Mouse (Mus musculus) G1E (cell line): ENCODE data around the gene Lrtm1. TPM values are rescaled to one million over a fixed set of nuclear protein-coding genes. Genes with fewer than 3 reads are reported as not detected.

ENCODE experiments used
- ATAC-seq: 2 replicates; pipeline ENCODE4 v1.8.0; 2016; ENCODE audit warnings: mild to moderate bottlenecking; ENCODE audit not compliant: insufficient number of reproducible peaks, poor library complexity, low FRiP score, severe bottlenecking; ENCODE audit errors: extremely low read depth
- DNase-seq: peaks from one replicate; pipeline ENCODE4 v3.0.0; 2012; ENCODE audit warnings: low spot score
- H3K27me3 ChIP-seq: 2 replicates; pipeline ENCODE4 v1.6.1; 2012; ENCODE audit warnings: mild to moderate bottlenecking, low read length, inconsistent platforms; ENCODE audit not compliant: insufficient read depth
- H3K36me3 ChIP-seq: replicated peaks from 2 replicates; pipeline ENCODE3; 2012; ENCODE audit warnings: mild to moderate bottlenecking, inconsistent platforms
- H3K4me1 ChIP-seq: 2 replicates; pipeline ENCODE4 v1.6.1; 2012; ENCODE audit warnings: low read depth, low read length, inconsistent platforms, mixed read lengths; ENCODE audit not compliant: insufficient read depth
- H3K4me3 ChIP-seq: 2 replicates; pipeline ENCODE4 v1.5.1; 2012; ENCODE audit warnings: low read depth, mild to moderate bottlenecking, inconsistent platforms, low read length, moderate library complexity, mixed read lengths
- H3K9me3 ChIP-seq: replicated peaks from 2 replicates; pipeline ENCODE4 v1.6.1; 2012; ENCODE audit warnings: inconsistent platforms
- CTCF ChIP-seq: IDR thresholded peaks from 2 replicates; pipeline ENCODE4 v1.5.1; 2012; ENCODE audit warnings: low read depth, low read length, inconsistent platforms, mixed read lengths
- GATA1 ChIP-seq: IDR thresholded peaks from 2 replicates; pipeline ENCODE4 v1.6.1; 2012; ENCODE audit warnings: borderline replicate concordance, low read length, inconsistent platforms, mixed read lengths
- GATA2 ChIP-seq: IDR thresholded peaks from 2 replicates; pipeline ENCODE4 v1.6.1; 2012; ENCODE audit warnings: low read depth, low read length, inconsistent platforms, borderline replicate concordance
- POLR2AphosphoS5 ChIP-seq: IDR thresholded peaks from 2 replicates; pipeline ENCODE4 v1.6.1; 2012; ENCODE audit warnings: low read depth, low read length, inconsistent platforms; ENCODE audit not compliant: insufficient replicate concordance
- TAL1 ChIP-seq: conservative IDR thresholded peaks from 2 replicates; pipeline ENCODE4 v1.6.1; 2012; ENCODE audit warnings: low read depth, low read length, inconsistent platforms, mixed read lengths
- polyA plus RNA-seq: library from polyadenylated mRNA; stranded (reverse); fragments of >175 nt; gene quantifications from 2 replicates; pipeline ENCODE4 v1.2.3, GENCODE M21; 2012
- total RNA-seq, 2 experiments: library from RNA; stranded (forward) in 1 of 2; stranded (reverse) in 1 of 2; fragments of 200-1000 nt in 1 of 2; fragments of >200 nt in 1 of 2; fragmentation: Nextera tagmentation in 1 of 2; gene quantifications; 2 replicates each; pipeline ENCODE4 v1.2.3; 2014 to 2017

The Lrtm1 gene
- total RNA-seq (2014; fragmentation: Nextera tagmentation) (not detected in 2 replicates), total RNA-seq (2017) (0.06 and 0.16 TPM in 2 replicates), polyA plus RNA-seq (not detected in 2 replicates)

DNA sequence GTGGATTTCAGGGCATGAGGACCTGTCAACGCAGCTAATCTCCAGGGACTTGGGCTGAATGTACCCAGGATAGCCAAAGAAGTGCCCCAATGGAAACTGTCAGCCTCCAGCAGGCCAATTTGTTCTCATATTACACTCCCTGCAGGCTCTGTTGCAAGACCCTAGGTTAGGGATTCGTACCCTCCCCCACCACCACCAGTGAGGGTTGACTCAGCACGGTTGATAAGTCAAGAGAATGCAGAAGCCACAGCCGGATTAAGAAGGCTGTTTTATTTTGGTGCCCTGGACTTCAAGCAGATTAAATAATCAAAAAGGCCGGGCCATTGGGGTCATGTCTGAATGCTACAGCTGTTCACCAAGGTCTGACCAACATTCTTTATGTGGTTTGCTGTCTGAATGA lies at the start of gene Lrtm1:
Gene Lrtm1, plus strand, starts transcription at position 326 of the 400 bp plus-strand sequence.
- DNase-seq (no peak), ATAC-seq (no peak)
- no peak within 1 kb of the TSS for H3K4me3 ChIP-seq
- no peaks in the 10 kb centered on the region for H3K4me1 ChIP-seq
- H3K9me3 ChIP-seq = peaks cover 21% of the 10 kb centered on the region
- no peaks in the 10 kb centered on the region for H3K36me3 ChIP-seq
- TF ChIP-seq GATA2 (no peak), GATA1 (no peak), TAL1 (no peak), CTCF (no peak), POLR2AphosphoS5 (no peak)
- H3K27me3 ChIP-seq = no peaks in the 10 kb centered on the region

- Histone ChIP-seq H3K36me3 (no peaks in the 10 kb centered on the region), H3K4me1 (no peaks in the 10 kb centered on the region), H3K9me3 (peaks cover 19% of the 10 kb centered on the region), H3K4me3 (no peak overlapping the region), H3K27me3 (no peaks in the 10 kb centered on the region)
- no peak for DNase-seq
- TF ChIP-seq CTCF = no peak
- TF ChIP-seq GATA2 = no peak
- no peak for TF ChIP-seq POLR2AphosphoS5
- no peak for TF ChIP-seq GATA1
- TF ChIP-seq TAL1 = no peak
- ATAC-seq = no peak
Measured at GRCm38 (mm10) chr14:28969247-28969646, 48.8 kb upstream of the Lrtm1 start.

DNA sequence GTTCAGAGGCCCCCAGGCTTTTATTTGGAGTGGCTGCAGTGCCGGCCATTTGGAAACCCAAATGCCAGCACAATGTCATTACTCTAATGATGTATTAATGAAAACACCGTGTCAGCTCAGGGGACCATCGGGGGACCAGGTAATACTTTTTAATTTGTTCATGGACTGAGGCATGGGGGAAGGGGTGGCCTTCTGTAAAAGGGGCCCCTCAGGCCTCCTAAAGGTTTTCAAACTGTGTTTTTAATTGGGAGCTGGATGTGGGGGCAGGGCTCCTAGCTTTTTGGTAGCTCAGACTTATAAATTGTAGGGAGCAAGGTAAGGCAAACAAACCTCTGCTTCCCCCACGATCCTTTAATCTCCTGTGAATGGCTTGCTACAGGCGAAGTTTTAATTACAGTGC lies 45.4 kb upstream of the Lrtm1 start:
- peaks cover 18% of the 10 kb centered on the region for H3K9me3 ChIP-seq
- DNase-seq = no peak
- no peak overlapping the region for H3K4me3 ChIP-seq
- no peak for ATAC-seq
- H3K4me1 ChIP-seq = no peaks in the 10 kb centered on the region
- H3K36me3 ChIP-seq = no peaks in the 10 kb centered on the region
- no peaks in the 10 kb centered on the region for H3K27me3 ChIP-seq
- TF ChIP-seq GATA1 (no peak), GATA2 (no peak)

GRCm38 (mm10) chr14:28979230-28979629 lies 38.8 kb upstream of the Lrtm1 start:
- no peaks in the 10 kb centered on the region for H3K4me1 ChIP-seq
- H3K27me3 ChIP-seq = no peaks in the 10 kb centered on the region
- ATAC-seq = no peak
- no peak overlapping the region for H3K4me3 ChIP-seq
- no peak for TF ChIP-seq GATA1
- TF ChIP-seq POLR2AphosphoS5 = no peak
- TF ChIP-seq TAL1 = no peak
- TF ChIP-seq CTCF = no peak
- TF ChIP-seq GATA2 = no peak
- DNase-seq = no peak
- H3K36me3 ChIP-seq = no peaks in the 10 kb centered on the region
- H3K9me3 ChIP-seq = peaks cover 12% of the 10 kb centered on the region

DNA sequence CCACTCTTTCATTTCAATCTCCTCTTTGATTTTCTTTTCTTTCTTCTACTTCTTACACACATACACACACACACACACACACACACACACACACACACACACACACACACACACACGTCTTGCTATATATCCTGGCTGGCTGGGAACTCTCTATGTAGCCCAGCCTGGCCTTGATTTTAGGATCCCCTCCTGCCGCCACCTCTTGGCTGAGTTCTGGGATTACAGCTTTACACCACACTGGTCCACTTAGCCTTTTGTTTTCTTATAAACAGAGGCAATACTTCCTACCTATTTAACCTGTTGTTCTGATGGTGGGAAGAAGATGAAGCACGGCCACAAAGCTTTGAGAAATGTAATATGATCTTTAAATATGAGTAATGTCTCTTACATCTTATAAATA lies 37.5 kb upstream of the Lrtm1 start:
- TF ChIP-seq CTCF (no peak), GATA1 (no peak), POLR2AphosphoS5 (no peak), GATA2 (no peak), TAL1 (no peak)
- Histone ChIP-seq H3K27me3 (no peaks in the 10 kb centered on the region), H3K36me3 (no peaks in the 10 kb centered on the region), H3K9me3 (peaks cover 14% of the 10 kb centered on the region), H3K4me1 (no peaks in the 10 kb centered on the region), H3K4me3 (no peak overlapping the region)
- no peak for ATAC-seq
- no peak for DNase-seq

DNA sequence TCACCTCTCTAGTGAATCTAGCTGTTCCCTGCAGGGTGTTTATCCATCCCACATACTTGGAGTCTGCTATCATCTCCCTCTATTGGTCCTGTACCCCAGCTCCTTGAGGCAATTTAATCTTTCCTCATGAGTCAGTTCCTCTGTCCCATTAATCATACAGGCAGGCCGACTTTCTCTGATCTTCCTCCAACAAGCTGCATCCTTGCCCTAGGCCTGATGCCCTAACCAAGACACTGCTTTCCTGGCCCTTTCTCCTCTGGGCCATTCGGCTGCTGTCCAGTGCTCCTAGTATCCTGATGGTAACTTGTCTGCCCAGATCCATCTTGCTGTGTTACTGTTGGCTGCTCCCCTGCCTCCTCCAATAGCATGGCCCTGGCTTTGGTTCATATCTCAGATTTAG lies 33.7 kb upstream of the Lrtm1 start:
- Histone ChIP-seq H3K4me3 (no peak overlapping the region), H3K36me3 (no peaks in the 10 kb centered on the region), H3K9me3 (peaks cover 11% of the 10 kb centered on the region), H3K4me1 (no peaks in the 10 kb centered on the region), H3K27me3 (no peaks in the 10 kb centered on the region)
- ATAC-seq (no peak), DNase-seq (no peak)
- TF ChIP-seq CTCF (no peak), GATA1 (no peak), GATA2 (no peak), POLR2AphosphoS5 (no peak), TAL1 (no peak)

GRCm38 (mm10) chr14:28988211-28988900 lies 29.7 kb upstream of the Lrtm1 start:
- no peak for ATAC-seq

More at GRCm38 (mm10) chr14:28988211-28988900, 29.7 kb upstream of the Lrtm1 start:
- TF ChIP-seq GATA2 = no peak
- TF ChIP-seq POLR2AphosphoS5 = no peak
- no peak for TF ChIP-seq GATA1
- TF ChIP-seq CTCF = no peak
- TF ChIP-seq TAL1 = no peak
- H3K4me1 ChIP-seq = no peaks in the 10 kb centered on the region
- no peaks in the 10 kb centered on the region for H3K36me3 ChIP-seq
- H3K9me3 ChIP-seq = peaks cover 10% of the 10 kb centered on the region; the same call in 1 of the 2 replicates
- H3K4me3 ChIP-seq = no peak overlapping the region
- H3K27me3 ChIP-seq = no peaks in the 10 kb centered on the region
- DNase-seq = no peak
